Mouse (Mus musculus): Measurements from ENCODE around the gene Sdhc. TPM values are rescaled to one million over a fixed set of nuclear protein-coding genes. Genes with fewer than 3 reads are reported as not detected.
A peak's percentile ranks its signal among the peaks of the same experiment; 100 is the strongest.
"Not testable (repeated sequence)": the region's sequence is repeated elsewhere in the genome, so short reads cannot be mapped to it uniquely, and the experiment has no call there.

The Sdhc gene
- total RNA-seq, 1 experiment from 2014 or later: 71.9 TPM

GRCm38 (mm10) chr1:171171138-171171537 is 20.7 kb upstream of the Sdhc start:
- peak; percentile 85 for ATAC-seq (replicated peaks; ENCODE audit: low read depth, poor library complexity, severe bottlenecking)

- ATAC-seq (replicated peaks; ENCODE audit: low read depth, poor library complexity, severe bottlenecking): no peak
Observed at GRCm38 (mm10) chr1:171169913-171170312, 19.5 kb upstream of the Sdhc start.

GRCm38 (mm10) chr1:171168906-171169305 is 18.5 kb upstream of the Sdhc start:
- ATAC-seq (replicated peaks; ENCODE audit: low read depth, poor library complexity, severe bottlenecking): no peak

GRCm38 (mm10) chr1:171165629-171166345 is 15.4 kb upstream of the Sdhc start:
- peak; percentile 37; the same call in 1 of the 2 replicates for ATAC-seq (replicated peaks; ENCODE audit: low read depth, poor library complexity, severe bottlenecking)

- peak; percentile 51 for ATAC-seq (replicated peaks; ENCODE audit: low read depth, poor library complexity, severe bottlenecking)
Observed at GRCm38 (mm10) chr1:171164258-171164657, 13.9 kb upstream of the Sdhc start.

GRCm38 (mm10) chr1:171162526-171162925 is 12.1 kb upstream of the Sdhc start:
- ATAC-seq (replicated peaks; ENCODE audit: low read depth, poor library complexity, severe bottlenecking): no peak

GRCm38 (mm10) chr1:171159485-171159975 is 9.1 kb upstream of the Sdhc start:
- peak; percentile 53 for ATAC-seq (replicated peaks; ENCODE audit: low read depth, poor library complexity, severe bottlenecking)

GRCm38 (mm10) chr1:171157965-171158364 is 7.6 kb upstream of the Sdhc start:
- no peak for ATAC-seq (replicated peaks; ENCODE audit: low read depth, poor library complexity, severe bottlenecking)

- no peak for ATAC-seq (replicated peaks; ENCODE audit: low read depth, poor library complexity, severe bottlenecking)
Observed at GRCm38 (mm10) chr1:171156644-171157043, 6.2 kb upstream of the Sdhc start.

GRCm38 (mm10) chr1:171151966-171152365 is 1.6 kb upstream of the Sdhc start:
- no peak for ATAC-seq (replicated peaks; ENCODE audit: low read depth, poor library complexity, severe bottlenecking)

- ATAC-seq (replicated peaks; ENCODE audit: low read depth, poor library complexity, severe bottlenecking): peak; percentile 23; the same call in 1 of the 2 replicates
Observed at GRCm38 (mm10) chr1:171150838-171151391, 512 bp upstream of the Sdhc start.

- ATAC-seq (replicated peaks; ENCODE audit: low read depth, poor library complexity, severe bottlenecking): not testable (repeated sequence)
Observed at GRCm38 (mm10) chr1:171142981-171143380, 7.4 kb downstream of the Sdhc start.

GRCm38 (mm10) chr1:171137486-171138155 is 12.8 kb downstream of the Sdhc start:
- ATAC-seq (replicated peaks; ENCODE audit: low read depth, poor library complexity, severe bottlenecking): not testable (repeated sequence)

GRCm38 (mm10) chr1:171135600-171135999 is 14.8 kb downstream of the Sdhc start:
- no peak for ATAC-seq (replicated peaks; ENCODE audit: low read depth, poor library complexity, severe bottlenecking)

- ATAC-seq (replicated peaks; ENCODE audit: low read depth, poor library complexity, severe bottlenecking): no peak
Observed at GRCm38 (mm10) chr1:171130971-171131370, 19.4 kb downstream of the Sdhc start.

GRCm38 (mm10) chr1:171129251-171129650 is 21.2 kb downstream of the Sdhc start:
- ATAC-seq (replicated peaks; ENCODE audit: low read depth, poor library complexity, severe bottlenecking): no peak

- no peak for ATAC-seq (replicated peaks; ENCODE audit: low read depth, poor library complexity, severe bottlenecking)
Observed at GRCm38 (mm10) chr1:171124398-171124797, 26.0 kb downstream of the Sdhc start.

- peak; percentile 87 for ATAC-seq (replicated peaks; ENCODE audit: low read depth, poor library complexity, severe bottlenecking)
Observed at GRCm38 (mm10) chr1:171122932-171123331, 27.5 kb downstream of the Sdhc start.

GRCm38 (mm10) chr1:171121839-171122238 is 28.6 kb downstream of the Sdhc start:
- ATAC-seq (replicated peaks; ENCODE audit: low read depth, poor library complexity, severe bottlenecking): no peak

- ATAC-seq (replicated peaks; ENCODE audit: low read depth, poor library complexity, severe bottlenecking): no peak
Observed at GRCm38 (mm10) chr1:171120893-171121292, 29.5 kb downstream of the Sdhc start.

GRCm38 (mm10) chr1:171119405-171119804 is 31.0 kb downstream of the Sdhc start:
- no peak for ATAC-seq (replicated peaks; ENCODE audit: low read depth, poor library complexity, severe bottlenecking)

Data from common myeloid progenitor, adult 5-6 weeks (primary cell).